Comparison of ENCODE assay signal across 8 mouse cellular contexts in genomic region chr10:67115115-67115514, GRCm38 (mm10). TPM values are rescaled to one million over a fixed set of nuclear protein-coding genes. Genes with fewer than 3 reads are reported as not detected.
DNase-seq lines count a peak whose midpoint lies in the region; ATAC-seq and TF ChIP-seq lines count a peak whose summit lies in the region.

No protein-coding gene starts in this region.

- no peaks in the 10 kb centered on the region for H3K27me3 ChIP-seq in heart, embryonic 13.5 days (replicated peaks)
- H3K27me3 ChIP-seq in liver, postnatal 0 days (ENCODE audit: insufficient read depth, low read length): no peaks in the 10 kb centered on the region

- peak overlapping the region; percentile 41 for H3K9ac ChIP-seq in heart, embryonic 13.5 days
- H3K9ac ChIP-seq in liver, postnatal 0 days (replicated peaks): no peak overlapping the region

- no peak for DNase-seq in left cerebral cortex, adult 2 months (ENCODE audit: extremely low spot score in 1 of 2, low spot score in 2 of 2)
- no peak for DNase-seq in left cerebral cortex, postnatal 4 days
- peak; percentile 84 for DNase-seq in brain, adult 2 months (ENCODE audit: low read depth, low spot score)
- no peak for DNase-seq in liver, postnatal 0 days
- DNase-seq in layer of hippocampus, postnatal 36 days: no peak
- DNase-seq in spleen, postnatal 36 days (ENCODE audit: low spot score in 2 of 2): no peak
- DNase-seq in left cerebral cortex, postnatal 10 days (ENCODE audit: extremely low spot score in 1 of 2, low spot score in 2 of 2): no peak

- TF ChIP-seq CTCF in left cerebral cortex, adult 2 months (IDR thresholded peaks at IDR 0.05): no peak
- no peak for TF ChIP-seq CTCF in liver, postnatal 0 days (IDR thresholded peaks at IDR 0.05; ENCODE audit: low read depth)

- 12% methylated on average over 6 of the region's 6 CpGs for WGBS in heart, embryonic 13.5 days
- 26% methylated on average over 6 of the region's 6 CpGs for WGBS in liver, postnatal 0 days (ENCODE audit: insufficient replicate concordance)

- peaks cover 72% of the 10 kb centered on the region for H3K4me1 ChIP-seq in heart, embryonic 13.5 days
- peaks cover 18% of the 10 kb centered on the region for H3K4me1 ChIP-seq in liver, postnatal 0 days (ENCODE audit: insufficient read depth)

- no peak overlapping the region for H3K4me2 ChIP-seq in heart, embryonic 13.5 days
- H3K4me2 ChIP-seq in liver, postnatal 0 days (ENCODE audit: low read depth, low read length): peak overlapping the region; percentile 19; the same call in 1 of the 2 replicates

- peaks cover 4% of the 10 kb centered on the region for H3K36me3 ChIP-seq in heart, embryonic 13.5 days
- no peaks in the 10 kb centered on the region for H3K36me3 ChIP-seq in liver, postnatal 0 days (replicated peaks; ENCODE audit: insufficient read depth, low read length)

- peak overlapping the region; percentile 53 for H3K27ac ChIP-seq in left cerebral cortex, adult 2 months
- peak overlapping the region; percentile 77 for H3K27ac ChIP-seq in heart, embryonic 13.5 days (replicated peaks)
- H3K27ac ChIP-seq in liver, postnatal 0 days (ENCODE audit: low read depth): peak overlapping the region; percentile 55

- ATAC-seq in heart, embryonic 13.5 days (ENCODE audit: extremely low read depth, insufficient number of reproducible peaks, low FRiP score, low TSS enrichment): no peak
- no peak for ATAC-seq in liver, postnatal 0 days

- TF ChIP-seq EP300 in liver, postnatal 0 days (IDR thresholded peaks at IDR 0.05; ENCODE audit: low read depth): no peak

- H3K4me3 ChIP-seq in left cerebral cortex, adult 2 months: no peak overlapping the region
- no peak overlapping the region for H3K4me3 ChIP-seq in heart, embryonic 13.5 days
- no peak overlapping the region for H3K4me3 ChIP-seq in liver, postnatal 0 days (ENCODE audit: low read depth, low read length)

- intact Hi-C loops in left cerebral cortex, adult 2 months (cut with DNase I): no loop called here
- intact Hi-C loops in left cerebral cortex, postnatal 4 days (cut with DNase I): no loop called here
- intact Hi-C loops in left cerebral cortex, postnatal 10 days (cut with DNase I): no loop called here

- no peaks in the 10 kb centered on the region for H3K9me3 ChIP-seq in heart, embryonic 13.5 days
- H3K9me3 ChIP-seq in liver, postnatal 0 days (ENCODE audit: low read length): no peaks in the 10 kb centered on the region

RNA-seq across cellular contexts. Expression of gene Reep3, which starts 18.4 kb away (rescaled TPM):
- total RNA-seq in left cerebral cortex, adult 2 months (2021): 10 to 100 TPM; 16.6 to 17.8 TPM
- 10 to 100 TPM; 24.4 to 27.9 TPM for total RNA-seq in left cerebral cortex, postnatal 4 days (2021)
- 23.2 and 26.4 TPM in 2 replicates for polyA plus RNA-seq in heart, embryonic 13.5 days (2015; fragmentation: Nextera tagmentation; extraction: Ambion mirVana)
- polyA plus RNA-seq in liver, postnatal 0 days (2015; fragmentation: Nextera tagmentation; extraction: Ambion mirVana): 18.5 and 19.6 TPM in 2 replicates
- 10 to 100 TPM; 20.2 to 24.1 TPM for total RNA-seq in layer of hippocampus, postnatal 36 days (2021)
- total RNA-seq in left cerebral cortex, postnatal 10 days (2021): 10 to 100 TPM; 24.9 to 25.1 TPM

RNA-seq across cellular contexts. Expression of gene Jmjd1c, which starts 19.2 kb away (rescaled TPM):
- 100 to 1,000 TPM in 1 of 2 experiments, 10 to 100 TPM in 1; 86.3 to 102 TPM for total RNA-seq in left cerebral cortex, adult 2 months (2021)
- total RNA-seq in left cerebral cortex, postnatal 4 days (2021): 100 to 1,000 TPM; 135 to 143 TPM
- 30.3 and 30.8 TPM in 2 replicates for polyA plus RNA-seq in heart, embryonic 13.5 days (2015; fragmentation: Nextera tagmentation; extraction: Ambion mirVana)
- 15.0 and 15.7 TPM in 2 replicates for polyA plus RNA-seq in liver, postnatal 0 days (2015; fragmentation: Nextera tagmentation; extraction: Ambion mirVana)
- 100 to 1,000 TPM; 103 to 110 TPM for total RNA-seq in layer of hippocampus, postnatal 36 days (2021)
- 10 to 100 TPM; 93.9 to 94.3 TPM for total RNA-seq in left cerebral cortex, postnatal 10 days (2021)
